Mouse (Mus musculus): ENCODE data around the gene Stip1. TPM values are rescaled to one million over a fixed set of nuclear protein-coding genes. Genes with fewer than 3 reads are reported as not detected.
A peak's percentile ranks its signal among the peaks of the same experiment; 100 is the strongest.
"Not testable (repeated sequence)": the region's sequence is repeated elsewhere in the genome, so short reads cannot be mapped to it uniquely, and the experiment has no call there.

Gene Stip1
- polyA plus RNA-seq, 1 experiment from 2014 or later = 131 TPM

DNA sequence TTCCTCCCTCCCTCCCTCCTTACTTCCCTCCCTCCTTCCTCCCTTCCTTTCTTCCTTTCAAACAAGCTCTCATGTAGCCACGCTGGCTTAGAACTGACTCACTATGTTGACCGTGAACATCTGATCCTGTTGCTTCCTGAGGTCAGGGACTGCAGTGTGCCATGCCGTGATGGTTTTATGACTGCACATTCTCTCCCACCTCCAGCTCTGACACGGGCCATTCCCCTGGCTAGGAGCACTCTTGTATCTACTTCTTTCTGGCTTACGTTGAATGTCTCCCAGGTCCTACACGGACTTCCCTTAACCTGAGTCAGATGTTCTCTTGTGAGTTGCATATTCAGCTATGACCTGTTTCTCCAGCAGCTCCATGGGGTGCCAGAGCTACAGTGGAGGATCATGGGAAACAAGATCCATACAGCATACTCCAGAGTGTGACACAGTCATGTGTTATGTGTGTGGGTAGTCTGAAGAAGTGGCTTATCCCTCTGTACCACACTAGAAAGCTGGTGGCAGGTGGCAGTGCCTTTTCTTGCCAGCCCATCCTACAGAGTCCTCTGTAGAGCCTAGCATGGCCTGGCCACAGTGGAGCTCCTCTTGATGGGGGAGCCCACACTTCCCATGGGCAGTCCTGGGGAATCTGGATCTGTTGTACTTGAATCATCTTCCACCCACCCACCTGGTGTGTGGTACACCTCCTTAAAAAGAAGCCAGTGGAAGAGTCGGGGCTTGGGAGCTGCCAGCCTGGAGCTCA, 41.9 kb upstream of the Stip1 start:
- TF ChIP-seq CTCF (IDR thresholded peaks at IDR 0.05; ENCODE audit: low read depth) = no peak
- Histone ChIP-seq H3K27me3 (ENCODE audit: insufficient read depth, low read length) (no peaks in the 10 kb centered on the region), H3K36me3 (ENCODE audit: insufficient read depth, low read length) (no peaks in the 10 kb centered on the region), H3K4me3 (replicated peaks; ENCODE audit: low read depth, low read length) (no peak overlapping the region), H3K9ac (ENCODE audit: low read depth, low read length) (no peak overlapping the region), H3K27ac (no peak overlapping the region), H3K4me2 (ENCODE audit: low read length) (no peak overlapping the region), H3K4me1 (replicated peaks; ENCODE audit: insufficient read depth, low read length) (0 out of 2 replicates have a peak, but pooled peaks cover 4% of the 10 kb centered on the region), H3K9me3 (replicated peaks; ENCODE audit: low read length) (no peaks in the 10 kb centered on the region)
- peak; percentile 73 for DNase-seq (ENCODE audit: low spot score)
- WGBS = 34% methylated on average over 7 of the region's 7 CpGs
- peak; percentile 51; the same call in 1 of the 2 replicates for ATAC-seq (replicated peaks; ENCODE audit: low FRiP score, low read depth)

- Histone ChIP-seq H3K9ac (ENCODE audit: low read depth, low read length) (no peak overlapping the region), H3K36me3 (ENCODE audit: insufficient read depth, low read length) (no peaks in the 10 kb centered on the region), H3K4me2 (ENCODE audit: low read length) (no peak overlapping the region), H3K9me3 (replicated peaks; ENCODE audit: low read length) (no peaks in the 10 kb centered on the region), H3K4me3 (replicated peaks; ENCODE audit: low read depth, low read length) (no peak overlapping the region), H3K27me3 (ENCODE audit: insufficient read depth, low read length) (no peaks in the 10 kb centered on the region), H3K4me1 (replicated peaks; ENCODE audit: insufficient read depth, low read length) (peaks cover 1% of the 10 kb centered on the region; the same call in 1 of the 2 replicates), H3K27ac (no peak overlapping the region)
- no peak for TF ChIP-seq CTCF (IDR thresholded peaks at IDR 0.05; ENCODE audit: low read depth)
- WGBS = 90% methylated on average over 7 of the region's 7 CpGs
- ATAC-seq (replicated peaks; ENCODE audit: low FRiP score, low read depth) = no peak
- DNase-seq (ENCODE audit: low spot score) = no peak
Observed at GRCm38 (mm10) chr19:7078271-7078670, 38.5 kb upstream of the Stip1 start.

GRCm38 (mm10) chr19:7077666-7078065, 37.9 kb upstream of the Stip1 start:
- no peak for DNase-seq (ENCODE audit: low spot score)
- Histone ChIP-seq H3K4me1 (replicated peaks; ENCODE audit: insufficient read depth, low read length) (peaks cover 6% of the 10 kb centered on the region; the same call in 1 of the 2 replicates), H3K36me3 (ENCODE audit: insufficient read depth, low read length) (no peaks in the 10 kb centered on the region), H3K9me3 (replicated peaks; ENCODE audit: low read length) (no peaks in the 10 kb centered on the region), H3K9ac (ENCODE audit: low read depth, low read length) (no peak overlapping the region), H3K4me2 (ENCODE audit: low read length) (no peak overlapping the region), H3K27me3 (ENCODE audit: insufficient read depth, low read length) (no peaks in the 10 kb centered on the region), H3K27ac (peak overlapping the region; percentile 13; the same call in 1 of the 2 replicates), H3K4me3 (replicated peaks; ENCODE audit: low read depth, low read length) (no peak overlapping the region)
- no peak for TF ChIP-seq CTCF (IDR thresholded peaks at IDR 0.05; ENCODE audit: low read depth)
- WGBS = 30% methylated on average over 9 of the region's 9 CpGs
- no peak for ATAC-seq (replicated peaks; ENCODE audit: low FRiP score, low read depth)

- H3K4me3 ChIP-seq (replicated peaks; ENCODE audit: low read depth, low read length); H3K4me1 ChIP-seq (replicated peaks; ENCODE audit: insufficient read depth, low read length); H3K4me2 ChIP-seq (ENCODE audit: low read length); DNase-seq (ENCODE audit: low spot score); ATAC-seq (replicated peaks; ENCODE audit: low FRiP score, low read depth); H3K9ac ChIP-seq (ENCODE audit: low read depth, low read length); H3K9me3 ChIP-seq (replicated peaks; ENCODE audit: low read length); H3K36me3 ChIP-seq (ENCODE audit: insufficient read depth, low read length); H3K27me3 ChIP-seq (ENCODE audit: insufficient read depth, low read length); H3K27ac ChIP-seq: not testable (repeated sequence)
- WGBS = 79% methylated on average over 11 of the region's 11 CpGs
Observed at GRCm38 (mm10) chr19:7075336-7075735, 35.6 kb upstream of the Stip1 start.

- 57% methylated on average over 12 of the region's 12 CpGs for WGBS
Observed at GRCm38 (mm10) chr19:7073997-7074781, 34.4 kb upstream of the Stip1 start.

GRCm38 (mm10) chr19:7072221-7072620, 32.5 kb upstream of the Stip1 start:
- Histone ChIP-seq H3K27me3 (ENCODE audit: insufficient read depth, low read length) (no peaks in the 10 kb centered on the region), H3K4me2 (ENCODE audit: low read length) (no peak overlapping the region), H3K4me3 (replicated peaks; ENCODE audit: low read depth, low read length) (no peak overlapping the region), H3K9me3 (replicated peaks; ENCODE audit: low read length) (no peaks in the 10 kb centered on the region), H3K27ac (peak overlapping the region; percentile 65), H3K9ac (ENCODE audit: low read depth, low read length) (no peak overlapping the region), H3K4me1 (replicated peaks; ENCODE audit: insufficient read depth, low read length) (peaks cover 19% of the 10 kb centered on the region), H3K36me3 (ENCODE audit: insufficient read depth, low read length) (no peaks in the 10 kb centered on the region)
- TF ChIP-seq CTCF (IDR thresholded peaks at IDR 0.05; ENCODE audit: low read depth) = no peak
- 21% methylated on average over 6 of the region's 6 CpGs for WGBS
- 0 out of 2 replicates have a peak, but pooled peaks have one; percentile 14 for ATAC-seq (replicated peaks; ENCODE audit: low FRiP score, low read depth)
- no peak for DNase-seq (ENCODE audit: low spot score)

More at GRCm38 (mm10) chr19:7073997-7074781, 34.4 kb upstream of the Stip1 start:
- peaks cover 17% of the 10 kb centered on the region for H3K4me1 ChIP-seq (replicated peaks; ENCODE audit: insufficient read depth, low read length)
- H3K27ac ChIP-seq = no peak overlapping the region
- no peak overlapping the region for H3K4me2 ChIP-seq (ENCODE audit: low read length)
- no peak for DNase-seq (ENCODE audit: low spot score)
- no peak overlapping the region for H3K9ac ChIP-seq (ENCODE audit: low read depth, low read length)
- no peak overlapping the region for H3K4me3 ChIP-seq (replicated peaks; ENCODE audit: low read depth, low read length)
- no peaks in the 10 kb centered on the region for H3K9me3 ChIP-seq (replicated peaks; ENCODE audit: low read length)
- no peaks in the 10 kb centered on the region for H3K36me3 ChIP-seq (ENCODE audit: insufficient read depth, low read length)
- TF ChIP-seq CTCF (IDR thresholded peaks at IDR 0.05; ENCODE audit: low read depth) = no peak
- no peak for ATAC-seq (replicated peaks; ENCODE audit: low FRiP score, low read depth)
- H3K27me3 ChIP-seq (ENCODE audit: insufficient read depth, low read length) = no peaks in the 10 kb centered on the region

All from kidney, postnatal 0 days (tissue).